Mouse (Mus musculus): ENCODE results near the gene Fam43b. TPM values are rescaled to one million over a fixed set of nuclear protein-coding genes. Genes with fewer than 3 reads are reported as not detected.

Fam43b gene
- total RNA-seq, 2 experiments from 2014 or later = not detected

DNA sequence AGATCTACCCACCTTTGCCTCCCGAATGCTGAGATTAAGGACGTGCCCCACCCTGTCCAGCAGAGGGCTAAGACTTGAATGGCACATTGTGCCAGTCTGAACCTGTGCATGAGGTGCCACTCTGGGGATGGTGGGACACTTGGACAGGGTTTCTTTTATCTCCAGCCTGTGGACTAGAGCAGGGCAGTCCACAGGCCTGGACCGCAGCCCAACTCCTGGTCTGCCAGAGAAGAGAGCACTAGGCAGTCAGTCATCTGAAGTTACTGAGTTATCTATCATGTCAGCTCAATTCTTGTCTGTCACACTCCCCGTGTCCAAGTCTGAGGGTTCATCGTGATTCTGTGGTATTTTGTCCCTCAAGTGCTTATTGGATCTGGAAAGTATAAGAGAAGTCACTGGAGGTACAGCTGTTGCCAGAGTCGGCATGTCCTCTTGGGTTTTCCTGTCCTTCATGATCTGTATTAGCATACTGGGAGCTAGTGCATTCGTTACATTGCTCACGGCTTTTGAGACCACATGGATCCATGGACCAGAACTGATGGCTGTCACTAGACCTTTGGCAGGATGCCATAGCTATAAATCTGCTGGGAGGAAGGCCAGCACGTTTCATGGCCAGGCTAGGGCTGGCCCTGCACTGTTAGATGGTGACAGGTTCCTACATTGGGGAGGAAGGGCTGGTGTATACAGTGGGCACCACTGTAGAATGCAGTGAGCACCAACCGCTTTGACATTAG is 42.7 kb downstream of the Fam43b start:
- intact Hi-C loops (cut with DNase I) = no loop called here
- no peak for DNase-seq

DNA sequence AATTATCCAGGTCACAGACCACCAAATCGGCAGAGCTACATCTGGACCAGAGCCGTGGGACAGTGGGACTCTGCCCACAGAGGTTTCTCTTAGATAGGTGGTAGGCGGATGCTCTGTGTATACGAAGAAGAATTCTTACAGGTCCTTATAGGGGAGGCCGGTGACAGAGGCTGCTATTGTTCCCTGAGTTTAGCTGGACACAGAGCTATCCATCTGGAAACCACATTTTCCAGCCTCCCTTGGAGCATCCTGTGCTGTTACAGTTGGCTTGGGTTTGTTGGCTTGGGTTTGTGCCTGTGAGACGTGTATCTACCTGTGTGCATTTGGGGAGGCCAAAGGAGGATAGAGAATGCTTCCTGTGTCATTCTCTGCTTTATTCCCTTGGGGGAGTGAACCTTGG is 43.6 kb downstream of the Fam43b start:
- intact Hi-C loops (cut with DNase I) = no loop called here
- DNase-seq = no peak

DNA sequence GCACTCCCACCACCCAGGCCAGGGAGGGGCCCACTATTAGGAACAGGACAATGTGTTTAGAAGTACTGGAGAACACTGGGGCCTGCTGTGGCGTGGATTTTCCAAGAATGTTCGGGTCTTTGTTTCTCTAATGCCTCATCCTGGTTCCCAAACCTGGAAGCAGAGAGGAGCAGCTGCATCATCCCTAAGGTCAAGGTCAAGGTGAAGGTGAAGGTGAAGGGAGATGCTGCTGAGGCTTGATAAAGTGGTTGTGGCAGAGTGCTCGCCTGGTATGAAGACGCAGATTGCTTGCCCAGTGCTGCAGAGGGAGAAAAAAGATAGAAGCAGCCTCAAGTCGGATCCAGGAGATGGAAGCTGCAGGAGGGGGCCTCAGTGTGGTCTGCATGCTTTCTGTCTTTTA is 44.5 kb downstream of the Fam43b start:
- DNase-seq = no peak
- intact Hi-C loops (cut with DNase I) = no loop called here

DNA sequence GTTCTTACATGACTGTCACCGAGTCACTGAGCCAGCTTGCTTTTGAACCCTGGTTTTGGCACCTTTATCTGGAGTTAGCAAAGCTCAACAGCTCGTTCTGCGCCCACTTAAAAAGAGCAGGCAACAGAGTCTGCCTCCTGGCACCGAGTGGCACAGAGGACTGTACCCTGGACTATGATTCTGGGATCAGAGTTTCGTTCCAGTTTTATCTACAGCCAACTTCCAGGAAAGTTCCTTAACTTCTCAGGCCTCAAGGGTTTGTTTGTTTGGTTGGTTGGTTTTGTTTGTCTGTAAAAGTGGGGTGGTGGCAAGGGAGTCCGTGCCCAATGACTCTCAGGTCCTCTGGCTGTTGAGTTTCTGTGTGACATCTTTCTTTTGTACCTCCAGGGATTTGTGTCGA is 47.6 kb downstream of the Fam43b start:
- intact Hi-C loops (cut with DNase I) = no loop called here
- no peak for DNase-seq

DNA sequence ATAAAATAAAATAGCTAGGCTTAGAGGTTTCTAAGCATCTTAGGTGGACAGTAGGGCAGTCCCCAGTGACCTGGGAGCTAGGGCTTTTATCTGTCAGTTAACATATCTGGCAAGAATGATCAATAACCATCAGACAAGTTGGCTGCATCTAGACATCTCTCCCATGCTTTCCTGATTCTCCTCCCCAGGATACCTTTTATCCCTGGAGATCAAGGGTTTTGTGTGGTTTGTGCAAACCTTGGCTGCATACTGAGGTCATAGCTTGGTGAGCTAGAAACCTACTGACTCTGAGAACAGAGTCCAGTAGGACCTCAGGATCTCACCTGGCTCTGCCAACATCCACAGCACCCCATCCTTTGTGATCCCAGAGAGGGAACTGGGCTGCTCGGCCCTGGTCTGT is 49.0 kb downstream of the Fam43b start:
- DNase-seq = no peak
- intact Hi-C loops (cut with DNase I) = no loop called here

DNA sequence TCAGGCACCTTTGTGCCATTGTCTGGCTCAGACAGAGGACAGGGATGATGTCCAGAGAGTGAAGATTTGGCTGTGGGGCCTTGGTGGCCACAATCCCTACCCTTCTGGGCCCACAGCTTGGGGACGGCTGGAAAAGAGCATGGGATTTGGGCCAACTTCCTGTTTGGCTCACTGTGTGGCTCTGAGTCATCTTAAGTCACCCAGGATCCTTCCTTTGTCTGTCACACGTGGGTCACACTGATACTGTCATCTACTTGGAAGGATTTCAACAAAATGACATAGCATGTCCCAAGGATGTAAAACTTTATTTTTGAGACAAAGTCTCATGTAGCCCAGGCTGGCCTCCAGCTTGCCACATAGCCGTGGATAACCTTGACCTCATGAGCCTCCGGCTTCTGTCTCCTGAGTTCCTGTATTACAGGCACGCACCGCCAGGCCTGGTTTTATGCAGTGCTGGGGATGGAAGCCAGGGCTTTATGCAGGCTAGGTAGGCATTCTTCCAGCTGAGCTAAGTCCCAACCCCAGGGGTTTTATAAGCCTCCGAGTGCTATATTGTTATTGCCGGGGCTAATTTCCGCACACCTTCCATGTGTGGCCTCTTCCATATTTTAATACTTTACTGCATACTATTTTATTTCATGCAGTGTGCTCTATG is 51.3 kb downstream of the Fam43b start:
- intact Hi-C loops (cut with DNase I) = no loop called here
- peak; percentile 31 to 53 for DNase-seq

Other genes starting within 250 kb of the Fam43b start
- 10 to 100 TPM; 77.5 to 83.0 TPM for gene Hp1bp3, start 180.2 kb downstream of the Fam43b start, total RNA-seq (2021)
- under 1 TPM; 0.07 to 0.50 TPM for gene Sh2d5, start 146.1 kb downstream of the Fam43b start, total RNA-seq (2021)
- under 1 TPM; 0.12 TPM for gene Kif17, start 146.1 kb downstream of the Fam43b start, total RNA-seq (2021)
- 10 to 100 TPM; 65.7 to 69.2 TPM for gene Ddost, start 91.8 kb downstream of the Fam43b start, total RNA-seq (2021)
- 100 to 1,000 TPM; 367 to 392 TPM for gene Pink1, start 70.2 kb downstream of the Fam43b start, total RNA-seq (2021)
- 1 to 10 TPM; 2.1 to 2.2 TPM for gene Cda, start 28.5 kb downstream of the Fam43b start, total RNA-seq (2021)
- 10 to 100 TPM; 70.0 to 72.5 TPM for gene Mul1, start 38.1 kb upstream of the Fam43b start, total RNA-seq (2021)
- 1 to 10 TPM; 8.4 to 8.7 TPM for gene Camk2n1, start 57.8 kb upstream of the Fam43b start, total RNA-seq (2021)
- gene Vwa5b1, start 239.4 kb upstream of the Fam43b start, total RNA-seq (2021) = not detected